Mouse (Mus musculus): ENCODE measurements around the gene Galnt13. TPM values are rescaled to one million over a fixed set of nuclear protein-coding genes. Genes with fewer than 3 reads are reported as not detected.

Galnt13 gene
- polyA plus RNA-seq, 1 experiment = 27.5 TPM

- Histone ChIP-seq H3K4me1 (ENCODE audit: control insufficient read depth, insufficient read depth, low read length) (no peaks in the 10 kb centered on the region), H3K27me3 (ENCODE audit: control insufficient read depth, insufficient read depth, low read length) (no peaks in the 10 kb centered on the region), H3K4me3 (replicated peaks; ENCODE audit: insufficient read depth, low read depth, low read length) (no peak overlapping the region), H3K27ac (ENCODE audit: insufficient read depth, low read length) (no peak overlapping the region)
- 30% methylated on average over 4 of the region's 4 CpGs for WGBS
- DNase-seq = no peak
- TF ChIP-seq POLR2A (IDR thresholded peaks at IDR 0.05; ENCODE audit: borderline replicate concordance, insufficient read depth, low read length) (no peak), CTCF (IDR thresholded peaks at IDR 0.05; ENCODE audit: borderline replicate concordance, insufficient read depth, low read depth, low read length) (no peak)
These were observed 323.7 kb downstream of the Galnt13 start for GRCm38 (mm10) chr2:54759781-54760180.

- H3K4me3 ChIP-seq (replicated peaks; ENCODE audit: insufficient read depth, low read depth, low read length) = no peak overlapping the region
- DNase-seq = peak in 1 of 2 experiments; percentile 13
- no peak overlapping the region for H3K27ac ChIP-seq (ENCODE audit: insufficient read depth, low read length)
- H3K4me1 ChIP-seq (ENCODE audit: control insufficient read depth, insufficient read depth, low read length) = no peaks in the 10 kb centered on the region
- WGBS = 21% methylated on average over 2 of the region's 2 CpGs
- no peak for TF ChIP-seq POLR2A (IDR thresholded peaks at IDR 0.05; ENCODE audit: borderline replicate concordance, insufficient read depth, low read length)
- no peak for TF ChIP-seq CTCF (IDR thresholded peaks at IDR 0.05; ENCODE audit: borderline replicate concordance, insufficient read depth, low read depth, low read length)
- no peaks in the 10 kb centered on the region for H3K27me3 ChIP-seq (ENCODE audit: control insufficient read depth, insufficient read depth, low read length)
These were observed 342.7 kb downstream of the Galnt13 start for GRCm38 (mm10) chr2:54778790-54779273.

GRCm38 (mm10) chr2:54813670-54814256, 377.6 kb downstream of the Galnt13 start:
- Histone ChIP-seq H3K27ac (ENCODE audit: insufficient read depth, low read length) (no peak overlapping the region), H3K4me3 (replicated peaks; ENCODE audit: insufficient read depth, low read depth, low read length) (no peak overlapping the region), H3K4me1 (ENCODE audit: control insufficient read depth, insufficient read depth, low read length) (no peaks in the 10 kb centered on the region), H3K27me3 (ENCODE audit: control insufficient read depth, insufficient read depth, low read length) (no peaks in the 10 kb centered on the region)
- no peak for DNase-seq
- WGBS = 81% methylated on average over 2 of the region's 2 CpGs
- TF ChIP-seq POLR2A (IDR thresholded peaks at IDR 0.05; ENCODE audit: borderline replicate concordance, insufficient read depth, low read length) (no peak), CTCF (IDR thresholded peaks at IDR 0.05; ENCODE audit: borderline replicate concordance, insufficient read depth, low read depth, low read length) (no peak)

GRCm38 (mm10) chr2:54841245-54841644, 405.1 kb downstream of the Galnt13 start:
- DNase-seq = no peak
- TF ChIP-seq POLR2A (IDR thresholded peaks at IDR 0.05; ENCODE audit: borderline replicate concordance, insufficient read depth, low read length) = no peak
- TF ChIP-seq CTCF (IDR thresholded peaks at IDR 0.05; ENCODE audit: borderline replicate concordance, insufficient read depth, low read depth, low read length) = no peak
- WGBS = 63% methylated on average over 1 of the region's 1 CpGs

GRCm38 (mm10) chr2:54906282-54907060, 470.4 kb downstream of the Galnt13 start:
- H3K4me3 ChIP-seq (replicated peaks; ENCODE audit: insufficient read depth, low read depth, low read length) = no peak overlapping the region
- 24% methylated on average over 7 of the region's 7 CpGs for WGBS

More at GRCm38 (mm10) chr2:54841245-54841644, 405.1 kb downstream of the Galnt13 start:
- no peak overlapping the region for H3K27ac ChIP-seq (ENCODE audit: insufficient read depth, low read length)
- H3K4me3 ChIP-seq (replicated peaks; ENCODE audit: insufficient read depth, low read depth, low read length) = no peak overlapping the region
- no peaks in the 10 kb centered on the region for H3K4me1 ChIP-seq (ENCODE audit: control insufficient read depth, insufficient read depth, low read length)
- H3K27me3 ChIP-seq (ENCODE audit: control insufficient read depth, insufficient read depth, low read length) = no peaks in the 10 kb centered on the region

GRCm38 (mm10) chr2:54915088-54915670, 479.1 kb downstream of the Galnt13 start:
- Histone ChIP-seq H3K4me3 (replicated peaks; ENCODE audit: insufficient read depth, low read depth, low read length) (no peak overlapping the region), H3K4me1 (ENCODE audit: control insufficient read depth, insufficient read depth, low read length) (no peaks in the 10 kb centered on the region), H3K27ac (ENCODE audit: insufficient read depth, low read length) (no peak overlapping the region), H3K27me3 (ENCODE audit: control insufficient read depth, insufficient read depth, low read length) (no peaks in the 10 kb centered on the region)
- no peak for DNase-seq
- no peak for TF ChIP-seq POLR2A (IDR thresholded peaks at IDR 0.05; ENCODE audit: borderline replicate concordance, insufficient read depth, low read length)
- no peak for TF ChIP-seq CTCF (IDR thresholded peaks at IDR 0.05; ENCODE audit: borderline replicate concordance, insufficient read depth, low read depth, low read length)
- WGBS = 91% methylated on average over 1 of the region's 1 CpGs

More at GRCm38 (mm10) chr2:54906282-54907060, 470.4 kb downstream of the Galnt13 start:
- H3K27me3 ChIP-seq (ENCODE audit: control insufficient read depth, insufficient read depth, low read length) = no peaks in the 10 kb centered on the region
- H3K4me1 ChIP-seq (ENCODE audit: control insufficient read depth, insufficient read depth, low read length) = peaks cover 5% of the 10 kb centered on the region; the same call in 1 of the 2 replicates
- no peak for TF ChIP-seq POLR2A (IDR thresholded peaks at IDR 0.05; ENCODE audit: borderline replicate concordance, insufficient read depth, low read length)
- TF ChIP-seq CTCF (IDR thresholded peaks at IDR 0.05; ENCODE audit: borderline replicate concordance, insufficient read depth, low read depth, low read length) = no peak
- peak; percentile 60 to 84 for DNase-seq
- H3K27ac ChIP-seq (ENCODE audit: insufficient read depth, low read length) = no peak overlapping the region

- Histone ChIP-seq H3K27me3 (ENCODE audit: control insufficient read depth, insufficient read depth, low read length) (no peaks in the 10 kb centered on the region), H3K4me3 (replicated peaks; ENCODE audit: insufficient read depth, low read depth, low read length) (no peak overlapping the region), H3K27ac (ENCODE audit: insufficient read depth, low read length) (no peak overlapping the region), H3K4me1 (ENCODE audit: control insufficient read depth, insufficient read depth, low read length) (no peaks in the 10 kb centered on the region)
- TF ChIP-seq POLR2A (IDR thresholded peaks at IDR 0.05; ENCODE audit: borderline replicate concordance, insufficient read depth, low read length) = no peak
- DNase-seq = no peak
- WGBS = 93% methylated on average over 3 of the region's 3 CpGs
These were observed 500.3 kb downstream of the Galnt13 start for GRCm38 (mm10) chr2:54936369-54936768.
